Mouse (Mus musculus): ENCODE results near the gene A030003K21Rik.

A030003K21Rik gene

DNA sequence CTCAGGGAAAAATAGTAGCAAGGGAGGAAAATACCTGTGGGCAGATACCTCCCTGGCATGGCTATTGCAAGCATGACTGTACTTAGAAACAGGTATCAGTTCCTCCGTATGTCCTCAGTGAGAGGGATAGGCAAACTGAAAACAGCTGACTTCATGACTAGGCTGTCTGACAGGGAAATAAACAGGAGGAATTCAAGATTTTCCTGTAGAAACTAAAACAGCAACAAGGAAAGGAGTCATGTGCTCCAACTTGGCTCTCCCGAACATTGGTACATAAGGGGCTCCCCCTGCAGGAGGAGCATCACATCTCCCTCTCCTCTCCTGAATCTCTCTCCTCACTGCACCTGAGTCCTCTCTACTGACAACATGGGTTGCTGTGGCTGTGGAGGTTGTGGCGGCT lies 30.2 kb downstream of the A030003K21Rik start, which contains the start of gene A030005L19Rik:
A030005L19Rik (plus strand) TSS at position 301 of the 400 bp plus-strand sequence.
- DNase-seq (ENCODE audit: low spot score in 2 of 2) = no peak

DNA sequence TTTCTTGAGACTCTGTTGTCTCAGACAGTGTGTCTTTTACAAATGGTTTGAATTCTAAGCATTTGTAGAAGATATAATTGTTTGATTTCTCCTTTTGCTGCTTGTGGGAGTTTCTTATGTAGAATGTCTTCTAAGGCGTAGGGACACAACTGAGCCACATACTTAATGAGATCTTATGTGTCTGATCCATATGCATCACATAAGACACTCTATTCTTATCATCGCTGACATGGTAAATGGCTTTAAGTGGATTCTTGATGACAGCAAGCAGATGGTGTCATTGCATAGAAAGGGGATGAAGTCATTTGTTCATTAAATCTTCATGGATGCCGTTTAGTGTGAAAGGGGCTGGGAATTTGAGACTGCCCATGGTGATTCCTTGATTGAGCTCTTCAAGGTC lies 37.3 kb downstream of the A030003K21Rik start:
- DNase-seq (ENCODE audit: low spot score in 2 of 2) = no peak

DNA sequence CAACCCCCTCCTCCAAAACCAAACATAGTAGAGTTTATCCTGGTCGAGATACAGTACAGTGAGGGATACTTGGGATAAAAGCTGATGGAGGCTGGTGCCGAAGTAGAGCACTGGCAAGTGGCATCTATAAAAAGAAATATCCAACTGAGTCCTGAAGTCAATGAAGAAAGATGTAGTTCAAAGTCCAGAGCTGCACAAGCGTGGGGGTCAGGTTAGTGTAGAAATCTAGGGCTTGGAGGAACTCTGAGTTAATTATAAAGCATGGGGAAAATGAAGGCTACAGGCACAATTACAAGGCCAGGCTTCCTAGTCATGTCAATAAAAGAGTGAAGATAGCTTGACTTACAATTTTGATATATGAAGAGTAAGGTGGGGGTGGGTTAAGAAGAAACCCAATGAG lies 42.0 kb downstream of the A030003K21Rik start:
- DNase-seq (ENCODE audit: low spot score in 2 of 2) = no peak

DNA sequence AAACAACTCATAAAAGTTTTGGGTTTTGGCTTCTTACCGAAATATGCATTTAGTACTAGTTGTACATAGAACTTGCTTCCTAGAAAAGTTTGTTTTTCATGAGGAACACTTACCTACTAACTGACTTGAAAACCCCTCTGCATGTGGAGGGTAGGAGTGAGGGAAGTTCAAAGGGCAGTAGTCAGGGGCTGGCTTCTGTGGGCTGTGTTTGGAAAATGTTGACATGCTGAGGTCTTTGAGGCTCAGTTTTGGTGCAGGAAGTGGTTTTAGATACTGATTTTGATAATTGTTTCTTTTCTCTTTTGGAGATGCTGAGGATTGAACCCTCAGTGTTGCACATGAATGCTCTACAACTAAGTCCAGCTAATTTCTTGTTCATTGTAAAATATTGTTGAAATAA lies 42.6 kb downstream of the A030003K21Rik start:
- no peak for DNase-seq (ENCODE audit: low spot score in 2 of 2)

DNA sequence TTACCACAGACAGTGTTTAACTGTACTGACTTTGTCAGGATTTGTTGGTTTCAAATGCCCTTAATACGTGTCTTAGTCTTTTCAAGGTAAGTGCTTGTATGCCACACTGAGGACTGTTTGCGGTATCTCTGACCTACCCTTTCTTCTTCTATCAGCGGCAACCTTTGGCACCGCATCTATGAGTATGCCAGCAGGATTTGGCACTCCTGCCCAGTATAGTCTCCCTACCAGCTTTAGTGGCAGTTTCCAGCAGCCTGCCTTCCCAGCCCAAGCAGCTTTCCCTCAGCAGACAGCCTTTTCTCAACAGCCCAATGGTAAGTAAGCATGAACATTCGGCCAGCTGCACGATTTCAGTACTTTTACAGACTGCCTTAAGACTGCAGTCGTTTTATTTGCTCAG lies 49.9 kb downstream of the A030003K21Rik start:
- DNase-seq (ENCODE audit: low spot score in 2 of 2) = no peak
